Mouse (Mus musculus) layer of hippocampus, adult 11-12 months (tissue): ENCODE measurements around the gene Cdh1.
"Not testable (repeated sequence)": the region's sequence is repeated elsewhere in the genome, so short reads cannot be mapped to it uniquely, and the experiment has no call there.

Experiments used
- DNase-seq: peaks from one replicate; pipeline ENCODE4 v3.0.0; 2022; ENCODE audit warnings: low spot score

Gene Cdh1

DNA sequence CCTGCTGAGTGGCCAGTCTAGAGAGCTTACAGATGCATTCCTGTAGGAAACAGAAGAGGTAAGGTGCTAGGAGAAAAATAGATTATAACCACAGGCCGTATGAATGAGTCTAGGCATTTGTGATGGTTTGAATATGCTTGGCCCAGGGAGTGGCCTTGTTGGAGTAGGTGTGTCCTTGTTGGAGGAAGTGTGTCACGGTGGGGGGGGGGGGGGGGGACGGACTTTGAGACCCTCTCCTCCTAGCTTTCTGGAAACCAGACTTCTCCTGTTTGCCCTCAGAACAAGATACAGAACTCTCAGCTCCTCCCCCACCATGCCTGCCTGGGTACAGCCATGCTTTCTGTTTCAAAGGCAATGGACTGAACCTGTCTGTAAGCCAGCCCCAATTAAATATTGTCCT, 10.7 kb upstream of the Cdh1 start:
- no peak for DNase-seq

DNA sequence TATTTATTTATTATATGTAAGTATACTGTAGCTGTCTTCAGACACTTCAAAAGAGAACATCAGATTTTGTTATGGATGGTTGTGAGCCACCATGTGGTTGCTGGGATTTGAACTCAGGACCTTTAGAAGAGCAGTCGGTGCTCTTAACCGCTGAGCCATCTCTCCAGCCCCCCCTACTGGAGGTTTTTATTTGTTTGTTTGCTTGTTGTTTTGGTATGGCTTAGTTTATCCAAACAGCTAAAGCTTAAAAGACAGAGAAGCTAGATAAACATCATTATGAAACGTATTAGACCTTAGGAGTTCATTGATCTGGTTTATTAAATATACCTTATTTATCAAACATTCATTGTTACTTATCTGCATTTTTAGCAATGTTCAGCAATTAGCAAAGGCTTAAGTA, 7.5 kb upstream of the Cdh1 start:
- not testable (repeated sequence) for DNase-seq

DNA sequence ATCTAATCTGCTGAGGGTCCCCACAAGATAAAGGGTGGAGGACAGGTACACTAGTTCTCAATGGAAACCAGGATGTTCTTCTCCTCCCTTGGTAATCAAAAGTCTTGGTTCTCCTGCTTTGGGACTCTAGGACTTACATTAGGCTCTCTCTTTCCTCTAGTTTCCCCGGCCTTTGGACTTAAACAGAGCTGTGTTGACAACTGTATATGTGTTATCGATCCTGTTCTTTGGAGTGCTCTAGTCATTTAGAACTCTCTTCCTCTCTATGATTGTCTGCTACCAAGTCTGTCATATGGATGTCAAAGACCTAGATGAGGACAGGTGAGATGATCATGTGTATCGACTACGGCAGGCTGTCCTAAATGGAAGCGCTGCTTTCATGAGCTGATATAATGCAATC, 6.1 kb upstream of the Cdh1 start:
- DNase-seq, result no peak

DNA sequence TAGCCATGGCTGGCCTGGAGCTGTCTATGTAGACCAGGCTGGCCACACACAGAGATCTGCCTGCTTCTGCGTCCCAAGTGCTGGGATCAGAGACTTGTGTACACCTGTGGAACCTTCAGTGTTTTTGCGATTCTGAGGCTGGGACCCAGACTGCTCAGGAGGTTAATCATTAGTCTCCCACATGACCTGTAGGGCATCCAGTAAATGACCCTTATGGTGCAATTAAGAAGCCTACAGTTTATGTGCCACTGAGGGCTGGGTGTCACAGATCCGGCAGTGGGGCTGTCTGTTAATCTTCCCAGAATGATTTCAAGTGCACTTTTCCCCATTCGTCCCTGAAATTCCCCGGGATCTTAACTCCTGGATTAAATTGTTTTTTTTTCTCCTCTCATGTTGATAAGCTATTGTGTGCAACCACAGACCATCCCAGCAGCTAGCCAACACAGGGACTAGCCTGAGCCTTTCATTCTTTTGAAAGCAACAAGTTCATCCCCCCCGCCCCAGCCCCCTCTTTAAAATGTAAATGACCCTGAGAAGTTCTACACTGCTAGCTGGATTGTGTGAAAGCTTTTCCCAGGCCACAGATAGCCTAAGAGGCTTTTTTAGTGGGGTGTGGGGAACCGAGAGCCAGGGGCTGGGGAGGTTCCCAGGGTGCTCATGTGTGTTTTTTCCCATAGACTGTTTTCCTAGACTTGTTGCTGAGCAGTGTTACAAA, 3.7 kb upstream of the Cdh1 start:
- DNase-seq, result no peak

DNA sequence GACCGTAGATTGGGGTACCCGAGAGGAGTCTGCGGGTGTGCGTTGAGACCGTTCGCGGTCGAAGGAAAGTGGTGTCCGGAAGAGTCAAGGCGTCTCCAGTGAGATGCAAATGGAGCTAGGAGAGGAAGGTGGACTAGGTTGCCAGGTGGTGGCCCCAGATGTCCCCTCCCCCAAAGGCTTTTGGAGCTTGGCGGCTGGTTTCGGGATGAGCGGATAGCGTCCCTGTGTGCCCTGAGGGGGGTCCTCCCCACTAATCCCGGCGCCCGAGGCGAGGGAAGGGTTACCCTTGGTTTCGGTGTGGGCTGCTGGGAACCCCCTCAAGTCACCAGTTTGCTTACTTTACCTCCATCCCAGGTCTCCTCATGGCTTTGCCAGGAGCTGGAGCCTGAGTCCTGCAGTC, 782 bp downstream of the Cdh1 start:
- no peak for DNase-seq

DNA sequence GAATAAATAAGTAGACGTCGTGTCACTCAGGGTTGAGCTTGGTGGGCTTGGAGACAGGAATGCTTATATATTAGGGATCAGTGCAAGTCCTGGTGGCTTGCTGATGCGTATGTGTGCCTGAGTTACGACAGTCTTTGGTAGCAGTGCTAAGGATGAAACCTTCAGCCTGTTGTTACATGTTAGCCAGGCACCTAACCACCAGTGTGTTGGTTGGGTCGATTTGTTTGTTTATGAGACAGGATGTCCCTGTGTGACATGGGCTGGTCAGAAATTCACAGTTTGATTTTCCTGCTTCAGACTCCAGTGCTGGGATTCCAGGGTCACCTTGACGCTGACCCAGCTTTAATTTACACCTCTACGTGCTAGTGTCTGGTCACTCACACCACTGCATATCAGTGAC, 2.5 kb downstream of the Cdh1 start:
- no peak for DNase-seq

DNA sequence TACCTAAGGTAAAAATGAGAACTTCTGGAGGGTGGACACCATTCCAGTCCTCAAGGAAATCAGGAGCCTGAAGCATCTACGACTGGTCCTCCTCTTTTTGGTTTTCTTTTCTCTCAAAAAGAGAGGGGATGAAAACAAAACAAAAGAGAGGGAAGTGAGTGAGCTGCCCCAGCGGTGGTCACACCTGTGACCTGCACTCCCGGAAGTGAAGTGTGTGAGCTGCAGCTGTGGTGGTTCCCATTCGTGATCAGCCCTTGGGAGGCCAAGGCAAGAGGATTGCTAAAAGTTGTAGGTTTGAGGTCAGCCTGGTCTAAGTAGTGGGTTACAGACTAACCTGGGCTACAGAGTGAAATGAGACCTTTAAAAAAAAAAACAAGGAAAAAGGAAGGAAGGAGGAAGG, 3.0 kb downstream of the Cdh1 start:
- no peak for DNase-seq

DNA sequence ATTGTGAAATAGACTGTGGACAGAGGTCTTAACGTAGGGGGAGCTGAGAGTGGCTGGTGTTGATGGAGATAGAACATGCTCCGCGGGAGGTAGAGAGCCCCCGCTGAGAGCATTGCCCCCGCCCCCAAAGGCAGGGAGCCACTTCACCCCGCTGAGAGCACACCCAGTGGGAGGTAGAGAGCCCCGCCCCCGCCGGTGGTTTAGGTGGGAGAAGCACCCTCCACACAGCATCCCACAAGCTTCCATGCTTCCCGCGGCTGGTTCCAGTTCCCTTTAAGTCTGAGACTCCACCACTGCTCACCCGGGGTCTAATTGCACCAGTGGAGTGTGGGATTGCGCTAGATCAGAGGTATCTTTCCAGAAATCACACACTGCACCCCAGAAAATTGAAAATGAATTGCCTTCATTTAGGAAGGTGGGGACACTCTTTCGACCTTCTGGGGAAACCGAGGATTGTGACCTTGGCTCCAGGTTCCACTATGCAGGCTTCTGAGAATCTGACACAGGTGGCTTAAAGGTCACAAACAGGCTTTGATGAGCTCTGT, 3.5 kb downstream of the Cdh1 start:
- DNase-seq, result no peak

DNA sequence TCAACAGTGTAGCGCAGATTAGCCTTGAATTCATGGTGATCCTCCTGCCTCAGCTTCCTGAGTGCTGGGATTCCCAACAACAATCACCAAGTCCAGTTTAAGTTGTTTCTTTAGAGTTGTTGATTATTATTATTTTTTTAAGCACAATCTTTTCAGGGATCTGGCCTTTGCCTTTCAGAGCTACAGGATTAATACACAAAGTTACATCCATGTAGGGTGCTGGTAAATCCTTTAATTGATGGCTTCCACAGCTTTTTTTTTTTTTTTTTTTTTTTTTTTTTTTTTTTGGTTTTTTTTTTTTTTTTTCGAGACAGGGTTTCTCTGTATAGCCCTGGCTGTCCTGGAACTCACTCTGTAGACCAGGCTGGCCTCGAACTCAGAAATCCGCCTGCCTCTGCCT, 4.6 kb downstream of the Cdh1 start:
- not testable (repeated sequence) for DNase-seq

DNA sequence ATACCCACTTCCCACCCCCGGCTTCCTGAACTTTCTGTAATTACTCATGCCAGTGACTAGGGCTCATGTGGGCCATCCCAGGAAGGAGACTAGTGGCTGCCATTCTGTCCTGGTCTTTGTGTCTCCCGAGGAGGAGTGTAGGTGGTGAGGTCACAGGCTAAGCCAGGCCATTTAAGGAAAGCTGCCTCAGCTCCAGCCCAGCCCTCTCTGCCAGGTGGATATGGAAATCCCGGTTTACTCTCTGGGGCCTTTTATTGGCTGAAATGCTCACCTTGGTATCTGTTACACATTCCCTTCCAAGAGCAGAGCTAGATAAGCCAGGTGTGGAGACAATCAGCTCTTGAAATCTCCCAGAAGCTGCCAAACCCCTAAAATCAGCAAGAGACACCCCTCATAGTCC, 5.3 kb downstream of the Cdh1 start:
- no peak for DNase-seq

DNA sequence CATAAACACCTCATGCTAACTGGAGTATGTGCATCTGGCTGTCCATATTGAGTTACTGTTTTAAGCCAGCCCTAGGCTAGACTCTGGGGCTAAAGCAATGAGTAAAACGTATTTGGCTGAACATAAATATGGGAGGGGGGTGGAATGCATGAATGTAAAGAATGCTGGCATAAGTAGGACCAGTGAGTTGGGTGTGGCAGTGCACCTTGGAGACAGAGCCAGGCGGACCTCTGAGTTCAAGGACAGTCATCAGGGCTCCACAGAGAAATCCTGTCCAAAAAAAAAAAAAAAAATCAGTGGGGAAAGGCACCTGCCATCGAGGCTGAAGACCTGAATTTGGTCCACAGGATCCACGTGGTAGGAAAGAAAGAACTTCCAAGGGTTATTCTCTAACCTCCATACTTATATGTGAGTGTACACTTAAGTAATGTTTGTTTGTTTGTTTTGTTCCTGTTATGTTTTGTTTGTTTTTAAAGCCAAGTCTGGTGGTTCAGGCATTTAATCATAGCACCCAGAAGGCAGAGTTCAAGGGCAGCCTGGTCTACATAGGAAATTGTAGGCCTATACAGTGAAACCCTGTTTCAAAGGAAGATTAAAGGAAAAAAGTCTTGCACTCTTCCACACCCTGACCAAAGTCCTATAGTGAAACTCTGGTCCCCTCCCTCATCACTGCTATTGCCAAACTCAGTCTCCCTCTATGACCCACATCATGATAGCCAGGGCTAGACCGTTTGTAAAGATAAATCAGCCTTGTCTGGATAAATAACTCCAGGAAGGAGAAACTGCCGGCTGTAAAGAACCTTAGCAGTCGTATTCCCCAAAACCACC, 6.1 kb downstream of the Cdh1 start:
- DNase-seq, result no peak

DNA sequence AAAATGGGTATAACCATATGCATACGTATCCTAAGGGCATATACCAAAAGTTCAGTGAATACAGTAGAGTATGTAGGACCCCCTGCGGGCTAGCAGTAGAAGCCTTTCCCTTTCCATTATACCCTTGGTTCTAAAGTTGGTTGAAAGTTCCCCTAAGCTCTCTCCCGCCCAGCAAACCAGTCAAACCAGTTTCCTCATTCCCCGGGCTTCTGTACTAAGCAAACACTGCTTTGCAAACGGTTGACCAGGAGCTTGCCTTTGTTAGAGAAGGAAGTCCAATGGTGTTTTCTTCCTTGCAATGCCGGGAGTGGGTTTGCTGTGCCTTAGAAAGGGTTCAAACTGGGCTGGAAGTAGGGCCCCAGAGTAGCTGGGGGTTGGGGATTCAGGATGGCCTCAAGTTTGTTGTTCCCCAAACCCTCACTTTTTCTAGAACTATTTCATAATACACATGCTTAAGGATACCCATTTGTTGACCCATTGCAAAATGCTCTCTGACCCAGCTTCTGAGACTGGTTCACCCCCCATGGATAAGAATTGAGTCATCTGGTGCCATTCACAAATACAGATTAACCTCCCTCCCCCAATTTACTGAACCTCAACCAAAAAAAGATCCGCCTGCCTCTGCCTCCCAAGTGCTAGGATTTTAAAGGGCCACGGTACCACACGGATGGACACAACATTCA, 7.9 kb downstream of the Cdh1 start:
- DNase-seq, result no peak

DNA sequence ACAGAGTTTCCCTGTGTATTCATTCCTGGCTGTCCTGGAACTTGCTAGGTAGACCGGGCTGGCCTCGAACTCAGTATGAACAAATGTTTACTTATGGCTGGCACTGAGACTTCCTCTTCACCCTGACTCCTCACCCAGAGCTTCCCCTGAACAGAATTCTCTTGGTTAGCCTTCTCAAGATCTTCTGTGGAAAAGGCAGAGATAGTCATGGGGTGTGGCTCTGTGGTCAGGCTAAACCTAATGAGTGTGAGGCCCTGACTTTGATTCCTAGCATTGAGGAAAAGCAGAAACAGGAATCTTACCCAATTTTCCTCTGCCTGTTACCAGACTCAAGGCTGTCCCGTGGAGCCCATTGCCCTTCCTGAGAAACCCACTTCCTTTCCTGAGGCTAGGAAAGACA, 8.9 kb downstream of the Cdh1 start:
- no peak for DNase-seq

DNA sequence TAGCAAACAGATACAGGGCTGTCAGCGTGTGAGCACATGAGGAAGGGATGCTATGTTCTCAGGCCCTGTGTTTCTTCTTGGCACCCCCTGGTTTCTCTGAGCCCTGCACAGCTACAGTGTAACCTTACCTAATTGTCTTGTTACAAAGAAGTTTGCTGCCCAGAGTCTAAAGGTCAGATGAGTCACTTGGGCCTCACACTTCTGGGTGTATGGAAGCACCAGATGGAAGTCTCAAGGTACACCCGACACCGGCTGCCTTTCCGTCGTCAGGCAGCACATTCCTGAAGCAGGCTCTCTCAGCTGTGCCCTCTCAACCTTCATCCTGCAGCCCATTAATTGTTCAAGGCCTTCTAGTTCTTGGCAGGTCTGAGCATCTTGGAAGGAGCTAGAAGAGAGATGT, 11.6 kb downstream of the Cdh1 start:
- DNase-seq, result no peak

DNA sequence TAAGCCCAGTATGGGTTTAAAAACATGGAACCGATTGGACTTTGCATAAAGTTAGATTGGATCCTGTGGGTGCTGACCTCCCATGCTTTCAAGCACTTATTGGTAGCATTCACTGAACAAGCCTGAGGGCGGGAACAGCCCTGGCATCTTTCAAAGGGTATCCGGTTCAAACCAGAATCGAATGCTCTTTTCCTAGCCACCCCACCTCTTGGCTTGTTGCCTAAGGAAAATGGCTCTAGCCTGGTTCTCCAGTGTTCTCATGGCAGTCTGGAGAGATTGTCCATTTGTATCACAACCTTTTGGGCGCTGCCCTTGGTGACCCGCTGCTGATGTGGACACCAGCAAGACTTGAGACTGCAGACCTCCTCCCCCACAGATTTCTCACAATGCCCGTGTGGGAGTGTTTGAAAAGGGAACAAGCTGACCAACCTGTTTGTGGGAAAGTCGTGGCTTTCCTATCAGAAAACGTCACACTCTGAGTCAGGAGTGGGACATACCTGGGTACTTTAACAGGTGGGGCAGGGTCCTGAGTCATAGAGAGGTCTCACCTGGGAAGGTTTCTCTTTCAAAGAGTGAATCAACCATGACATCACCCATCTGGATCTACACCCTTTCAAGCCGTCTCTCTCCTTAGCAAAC, 12.6 kb downstream of the Cdh1 start:
- no peak for DNase-seq

DNA sequence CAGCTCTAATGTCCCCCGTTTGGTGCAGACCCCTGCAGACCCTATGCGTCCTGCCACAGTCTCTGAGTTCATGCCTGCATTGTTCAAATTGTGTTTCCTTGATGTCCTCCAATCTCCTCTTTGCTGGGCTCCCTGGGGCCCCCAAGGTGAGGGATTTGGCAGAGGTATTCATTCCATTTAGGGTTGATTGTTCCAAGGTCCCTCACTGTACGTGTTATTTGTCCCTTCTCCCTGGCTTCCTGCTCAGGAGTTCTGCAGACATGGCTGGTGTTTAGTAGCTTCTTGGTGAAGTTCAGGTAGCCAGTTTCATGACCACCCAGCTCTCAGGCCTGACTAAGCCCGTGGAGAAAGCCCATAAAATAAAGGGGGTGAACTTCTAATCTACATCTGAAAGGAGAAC, 13.5 kb downstream of the Cdh1 start:
- no peak for DNase-seq

DNA sequence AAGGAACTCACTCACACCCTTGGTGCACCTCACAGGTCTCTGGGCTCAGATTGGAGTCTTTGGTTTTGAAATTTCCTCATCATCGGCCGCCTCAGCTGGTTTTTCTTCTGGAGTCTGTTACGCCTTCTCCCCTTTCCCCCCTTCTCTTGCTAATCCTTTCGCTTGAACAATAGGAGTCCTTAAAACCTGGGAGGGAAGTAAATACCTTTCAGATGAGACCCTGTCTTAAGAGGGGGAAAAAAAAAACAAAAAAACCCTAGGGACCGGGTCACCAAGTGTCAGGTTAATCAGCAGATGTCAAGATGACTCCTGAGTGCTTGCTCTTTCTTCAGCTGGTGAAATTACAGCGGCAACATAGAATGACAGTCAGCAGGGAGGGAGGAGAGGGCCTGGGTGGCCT, 14.0 kb downstream of the Cdh1 start:
- no peak for DNase-seq

DNA sequence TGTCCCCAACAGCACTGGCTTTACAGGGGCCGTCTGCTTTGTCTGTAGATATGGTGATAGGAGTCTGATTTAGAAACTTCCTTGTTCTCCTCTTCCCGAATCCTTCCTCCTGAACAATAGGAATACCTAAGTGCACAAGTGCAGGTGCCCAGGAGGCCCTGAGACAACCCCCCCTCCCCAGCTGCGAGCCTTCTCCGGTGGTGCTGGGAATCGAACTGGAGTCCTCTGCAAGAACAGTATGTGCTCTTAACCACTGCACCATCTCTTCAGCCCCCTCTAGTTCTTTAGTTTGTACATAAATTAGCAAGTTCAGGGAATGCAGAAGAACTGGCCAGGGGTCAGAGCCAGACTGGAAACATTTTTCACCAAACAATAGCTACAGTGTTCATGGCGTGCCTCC, 14.7 kb downstream of the Cdh1 start:
- no peak for DNase-seq

DNA sequence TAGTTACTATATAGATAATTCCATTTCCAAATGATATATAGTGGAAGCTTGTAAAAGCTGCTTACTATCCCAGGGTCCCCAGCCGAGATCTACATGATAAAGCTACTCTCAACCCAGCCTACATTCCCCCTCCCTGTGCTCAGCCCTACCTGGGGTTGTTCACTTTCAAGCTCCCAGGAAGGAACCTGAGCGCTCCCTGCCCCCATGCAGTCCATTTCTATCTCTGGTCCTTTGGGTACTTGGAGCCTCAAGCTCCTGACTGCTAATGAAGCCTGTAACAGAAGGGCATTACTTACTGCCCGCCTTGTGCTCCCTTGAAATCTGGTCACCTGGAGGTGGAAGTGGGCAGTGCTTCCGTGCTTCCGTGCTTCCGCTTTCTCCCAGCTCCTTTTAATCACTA, 15.2 kb downstream of the Cdh1 start:
- DNase-seq, result no peak

DNA sequence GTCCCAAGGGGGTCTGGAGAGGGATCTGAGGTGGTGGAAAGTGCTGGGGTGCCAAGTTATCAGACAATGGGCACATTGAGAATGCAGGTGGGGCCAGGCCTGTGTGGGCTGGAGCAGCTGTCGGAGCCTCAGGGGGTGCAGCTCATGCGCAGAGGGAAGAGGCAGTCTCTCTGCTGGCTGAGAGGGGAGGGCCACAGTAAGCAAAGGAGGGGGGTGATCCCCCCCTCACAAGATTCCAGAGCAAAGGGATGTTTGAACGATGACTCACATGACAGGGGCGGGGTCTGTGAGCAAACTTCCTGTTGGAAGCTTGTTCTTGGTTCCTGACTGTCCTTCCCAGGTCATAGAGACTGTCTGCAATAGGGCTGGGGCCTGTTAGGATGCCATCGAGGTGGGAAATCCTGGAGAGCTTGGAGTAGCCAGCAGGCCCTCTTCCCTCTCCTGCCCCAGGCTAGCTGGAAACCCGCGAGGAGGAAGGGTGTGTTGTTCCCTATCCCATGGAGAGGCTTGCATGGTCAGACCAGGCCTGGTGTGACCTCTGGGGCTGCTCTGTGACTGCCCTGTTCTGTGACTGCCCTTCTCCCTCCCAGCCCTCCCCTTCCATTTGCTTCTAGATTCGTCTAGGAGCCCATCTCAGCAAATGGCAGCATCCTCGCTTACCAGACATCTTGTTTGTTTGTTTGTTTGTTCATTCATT, 16.5 kb downstream of the Cdh1 start:
- peak; percentile 14 for DNase-seq

DNA sequence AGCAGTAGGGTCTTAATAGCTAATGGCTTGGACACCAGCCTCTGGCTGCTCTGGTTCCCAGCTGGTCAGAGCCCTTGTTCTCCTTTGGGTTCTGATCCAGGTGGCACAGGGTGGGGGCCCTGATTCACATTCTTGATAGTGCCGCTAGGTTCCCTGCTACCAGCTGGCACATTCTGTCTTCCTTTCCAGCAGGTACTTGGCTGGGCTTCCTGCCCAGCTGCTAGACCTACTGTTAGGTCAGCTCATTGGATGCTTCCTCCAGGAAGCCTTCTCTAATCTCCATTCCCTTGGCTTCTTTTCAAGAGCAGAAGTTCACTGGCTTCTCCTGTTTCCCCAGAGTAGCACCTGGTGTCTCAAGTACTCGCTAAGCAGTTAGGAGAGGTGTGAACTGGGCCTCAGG, 17.3 kb downstream of the Cdh1 start:
- no peak for DNase-seq

DNA sequence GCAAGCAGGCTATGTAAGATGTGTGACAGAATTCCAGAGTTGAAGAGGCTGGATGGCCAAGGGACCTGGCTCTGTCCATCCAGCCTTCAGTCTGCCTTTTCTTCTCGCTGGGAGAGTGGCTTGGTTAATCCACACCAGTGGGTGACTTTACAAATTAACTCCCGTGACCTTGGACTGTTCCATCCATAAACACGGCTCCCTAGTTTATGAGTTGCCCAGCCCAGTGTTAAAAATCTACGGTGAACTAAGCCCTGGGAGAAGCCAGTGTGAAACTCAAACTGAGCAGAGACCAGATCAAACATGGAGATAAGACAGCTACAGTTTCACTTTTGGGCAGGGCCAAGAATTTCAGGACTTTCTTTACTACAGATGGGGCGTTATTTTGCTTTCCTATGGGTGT, 19.9 kb downstream of the Cdh1 start:
- DNase-seq, result no peak
